Mouse (Mus musculus) megakaryocyte progenitor cell, adult 5-6 weeks (primary cell): Measurements from ENCODE around the gene Olfr1355. TPM values are rescaled to one million over a fixed set of nuclear protein-coding genes. Genes with fewer than 3 reads are reported as not detected.
"Not testable (repeated sequence)": the region's sequence is repeated elsewhere in the genome, so short reads cannot be mapped to it uniquely, and the experiment has no call there.

Experiments used
- ATAC-seq: replicated peaks from 2 replicates; pipeline ENCODE4 v1.8.0; 2016; ENCODE audit warnings: mild to moderate bottlenecking, moderate TSS enrichment, inconsistent platforms; ENCODE audit not compliant: poor library complexity
- total RNA-seq, 2 experiments: library from RNA; stranded (forward) in 1 of 2; stranded (reverse) in 1 of 2; fragments of 157-497, 149-512 nt in 1 of 2; fragments of 200-1000 nt in 1 of 2; gene quantifications; 2 replicates each; pipeline versions ENCODE4 v1.2.3 to v1.2.4; 2015 to 2017

Olfr1355 gene
- total RNA-seq (2015): not detected in 2 replicates
- total RNA-seq (2017): not detected in 2 replicates

- no peak for ATAC-seq
Observed at GRCm38 (mm10) chr10:78875240-78875639, at the start of gene Olfr1355. Olfr1355 (plus strand) TSS chr10:78875540.

GRCm38 (mm10) chr10:78840456-78840855 lies 34.9 kb upstream of the Olfr1355 start:
- not testable (repeated sequence) for ATAC-seq

DNA sequence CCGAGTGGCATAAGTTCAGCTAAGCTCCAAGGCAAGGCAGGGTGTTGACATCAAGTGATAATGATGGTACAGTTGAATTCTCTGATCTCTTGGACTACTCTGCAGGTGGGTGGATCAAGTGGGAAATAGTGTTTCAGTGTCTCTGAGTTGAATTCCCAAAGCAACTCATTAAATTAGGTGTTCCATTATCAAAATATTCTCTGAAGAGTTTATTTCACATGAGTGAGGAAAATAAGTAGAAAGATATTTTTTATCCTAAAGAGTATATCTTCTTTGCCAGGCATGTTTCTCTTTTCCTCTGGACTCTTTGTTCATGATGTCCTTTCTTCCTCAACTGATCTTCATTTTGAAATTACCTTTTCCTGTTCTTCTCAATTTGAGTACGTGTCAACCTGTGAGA lies 23.3 kb upstream of the Olfr1355 start, which contains the start of gene Olfr1356:
Olfr1356 (minus strand) TSS at position 101 of the 400 bp plus-strand sequence.
- ATAC-seq: no peak

GRCm38 (mm10) chr10:78912871-78913270 lies 37.5 kb downstream of the Olfr1355 start, which contains the start of gene Olfr1354:
Olfr1354 (plus strand) TSS chr10:78913171.
- not testable (repeated sequence) for ATAC-seq

Other genes starting within 250 kb of the Olfr1355 start
- gene Casp14, start 157.2 kb upstream of the Olfr1355 start, total RNA-seq (2015): not detected in 2 replicates
- gene Casp14, start 157.2 kb upstream of the Olfr1355 start, total RNA-seq (2017): not detected in 2 replicates
- gene Ccdc105, start 122.5 kb upstream of the Olfr1355 start, total RNA-seq (2015): not detected in 2 replicates
- not detected in 2 replicates for gene Ccdc105, start 122.5 kb upstream of the Olfr1355 start, total RNA-seq (2017)
- not detected in 2 replicates for gene Slc1a6, start 95.0 kb upstream of the Olfr1355 start, total RNA-seq (2015)
- gene Slc1a6, start 95.0 kb upstream of the Olfr1355 start, total RNA-seq (2017): not detected in 2 replicates
- not detected in 2 replicates for gene Olfr1356, start 23.4 kb upstream of the Olfr1355 start, total RNA-seq (2015)
- gene Olfr1356, start 23.4 kb upstream of the Olfr1355 start, total RNA-seq (2017): not detected in 2 replicates
- gene Olfr1354, start 37.6 kb downstream of the Olfr1355 start, total RNA-seq (2015): not detected in 2 replicates
- gene Olfr1354, start 37.6 kb downstream of the Olfr1355 start, total RNA-seq (2017): not detected in 2 replicates
- gene Olfr8, start 75.1 kb downstream of the Olfr1355 start, total RNA-seq (2015): not detected in 2 replicates
- not detected in 2 replicates for gene Olfr8, start 75.1 kb downstream of the Olfr1355 start, total RNA-seq (2017)
- gene Olfr1353, start 87.8 kb downstream of the Olfr1355 start, total RNA-seq (2015): not detected in 2 replicates
- not detected in 2 replicates for gene Olfr1353, start 87.8 kb downstream of the Olfr1355 start, total RNA-seq (2017)
- 0.02 TPM in 1 of 2 replicates, not detected in the other for gene Olfr1352, start 105.5 kb downstream of the Olfr1355 start, total RNA-seq (2015)
- gene Olfr1352, start 105.5 kb downstream of the Olfr1355 start, total RNA-seq (2017): not detected in 2 replicates
- not detected in 2 replicates for gene Olfr1351, start 136.9 kb downstream of the Olfr1355 start, total RNA-seq (2015)
- not detected in 2 replicates for gene Olfr1351, start 136.9 kb downstream of the Olfr1355 start, total RNA-seq (2017)
- not detected in 2 replicates for gene Olfr57, start 153.2 kb downstream of the Olfr1355 start, total RNA-seq (2015)
- not detected in 2 replicates for gene Olfr57, start 153.2 kb downstream of the Olfr1355 start, total RNA-seq (2017)
- 10.2 and 10.6 TPM in 2 replicates for gene 2610008E11Rik, start 222.1 kb downstream of the Olfr1355 start, total RNA-seq (2015)
- gene 2610008E11Rik, start 222.1 kb downstream of the Olfr1355 start, total RNA-seq (2017): 8.1 and 9.8 TPM in 2 replicates